Mouse (Mus musculus) brain, embryonic 18.5 days (tissue): Measurements from ENCODE around the gene Lman1l.

Experiments used
- DNase-seq: peaks from one replicate; pipeline ENCODE4 v3.0.0-alpha.2; 2012; ENCODE audit warnings: low read depth, low spot score

Gene Lman1l

DNA sequence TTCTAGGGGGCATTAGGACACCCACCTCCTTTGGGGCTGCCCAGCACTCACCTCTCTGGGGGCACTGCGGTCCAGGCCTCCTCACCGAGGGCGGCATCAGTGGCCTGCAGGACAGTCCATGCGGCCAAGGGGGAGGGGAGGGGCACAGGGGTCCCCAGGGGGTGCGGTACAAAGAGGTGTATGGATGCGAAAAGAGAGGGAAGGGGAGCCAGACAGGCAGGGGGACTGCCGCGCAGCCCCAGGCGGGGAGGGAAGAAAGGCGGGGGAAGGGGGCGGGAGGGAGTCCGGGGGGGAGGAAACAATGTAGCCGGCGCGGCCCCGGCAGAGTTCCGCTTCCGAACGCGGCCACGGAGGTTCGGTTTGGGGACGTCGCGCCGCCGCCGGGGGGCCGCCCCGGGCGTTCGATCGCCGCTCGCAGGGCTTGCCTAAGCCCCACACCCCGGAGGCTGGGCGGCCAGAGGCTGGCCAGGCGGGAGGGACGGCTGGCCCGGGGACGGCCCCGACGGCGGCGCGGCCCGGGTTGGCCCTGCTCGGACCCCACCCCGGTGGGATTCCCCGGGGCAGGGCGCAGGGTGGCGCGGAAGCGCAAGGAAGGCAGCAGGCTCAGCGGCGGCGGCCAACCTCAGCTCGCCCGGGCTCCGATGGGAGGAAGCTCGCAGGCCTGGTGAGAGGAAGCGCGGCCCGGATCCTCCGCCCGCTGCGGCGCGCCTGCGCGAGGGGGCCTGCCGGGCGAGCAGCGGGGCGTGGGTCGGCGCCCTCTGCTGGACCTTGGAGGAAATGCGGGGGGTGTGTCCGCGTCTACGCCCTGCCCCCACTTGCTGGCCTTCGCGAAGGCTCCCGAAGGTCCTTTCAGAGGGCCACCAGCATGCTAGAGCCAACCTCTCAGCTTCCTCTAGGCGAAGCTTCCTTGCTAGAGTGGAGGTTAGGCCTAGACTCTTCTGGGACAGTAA lies 24.6 kb upstream of the Lman1l start:
- peak; percentile 76 for DNase-seq

DNA sequence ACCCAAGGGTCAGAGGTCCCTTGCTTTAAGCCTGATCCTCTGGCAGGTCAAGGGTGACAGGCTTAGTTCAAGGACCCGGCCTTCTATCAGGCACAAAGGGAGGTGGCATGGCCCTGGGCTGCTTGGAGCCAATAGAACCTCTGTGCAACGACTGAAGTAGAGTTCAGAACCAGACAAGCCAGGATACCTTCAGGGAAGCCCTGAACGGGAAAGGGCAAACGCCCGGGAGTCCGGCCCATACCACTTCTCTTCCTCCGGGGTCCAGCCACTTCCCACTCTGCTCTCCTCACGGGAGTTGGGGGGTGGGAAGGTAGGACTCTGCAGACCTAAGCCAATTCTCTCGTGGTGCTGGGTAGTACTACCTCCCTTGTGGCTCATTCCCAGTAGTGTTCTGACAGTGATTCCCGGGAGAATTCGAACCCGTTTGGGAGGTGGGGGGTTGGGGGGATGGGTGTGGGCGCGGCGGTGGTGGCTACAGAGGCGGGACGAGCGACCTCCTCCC lies 23.9 kb upstream of the Lman1l start:
- DNase-seq, result no peak

DNA sequence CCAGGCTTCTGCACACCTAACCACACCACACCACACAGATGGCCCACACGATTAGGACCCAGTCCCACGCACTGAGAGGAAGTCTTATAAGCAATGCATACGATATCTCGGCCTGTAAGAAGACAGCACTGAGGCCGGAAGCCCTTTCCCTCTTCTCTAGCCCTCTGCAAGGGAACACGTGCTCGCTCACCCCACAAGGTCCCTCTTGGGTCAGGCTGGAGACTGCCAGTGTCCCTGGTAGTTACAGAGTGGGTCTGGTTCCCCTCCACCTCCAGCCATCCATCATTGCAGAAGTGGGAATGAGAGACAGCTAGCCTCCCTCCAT lies 23.2 kb upstream of the Lman1l start:
- no peak for DNase-seq

DNA sequence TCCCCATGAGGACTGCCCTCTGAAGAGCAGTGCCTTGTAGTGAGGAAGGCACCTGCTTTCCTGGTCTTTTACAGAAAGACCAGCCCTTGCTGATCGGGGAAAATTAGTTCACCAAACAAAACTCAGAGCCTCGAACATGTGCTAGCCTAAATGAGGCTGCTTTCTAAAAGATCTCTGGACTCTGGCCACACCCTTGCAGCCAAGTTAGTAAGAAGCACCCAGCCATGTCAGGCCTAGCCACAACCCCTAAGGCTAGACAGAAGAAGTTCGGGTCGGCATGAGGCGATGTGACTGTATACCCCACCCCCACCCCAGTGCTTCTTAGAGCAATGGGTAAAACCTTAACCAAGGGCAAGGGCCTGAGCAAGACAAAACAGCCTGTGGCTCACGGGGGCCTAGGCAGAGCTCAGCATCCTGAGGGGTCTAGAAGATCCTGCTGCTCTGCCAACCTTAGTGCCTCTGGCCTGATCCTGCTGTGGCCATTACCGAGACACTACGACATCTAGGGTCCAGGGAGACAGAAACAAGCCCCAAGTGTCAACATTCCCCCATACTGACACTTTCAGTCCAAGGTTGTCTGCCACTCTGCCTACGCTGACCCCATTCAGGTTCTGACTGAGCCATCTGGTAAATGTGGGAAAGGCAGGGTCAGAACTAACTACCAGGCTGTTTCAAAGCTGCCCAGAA lies 22.7 kb upstream of the Lman1l start:
- no peak for DNase-seq

DNA sequence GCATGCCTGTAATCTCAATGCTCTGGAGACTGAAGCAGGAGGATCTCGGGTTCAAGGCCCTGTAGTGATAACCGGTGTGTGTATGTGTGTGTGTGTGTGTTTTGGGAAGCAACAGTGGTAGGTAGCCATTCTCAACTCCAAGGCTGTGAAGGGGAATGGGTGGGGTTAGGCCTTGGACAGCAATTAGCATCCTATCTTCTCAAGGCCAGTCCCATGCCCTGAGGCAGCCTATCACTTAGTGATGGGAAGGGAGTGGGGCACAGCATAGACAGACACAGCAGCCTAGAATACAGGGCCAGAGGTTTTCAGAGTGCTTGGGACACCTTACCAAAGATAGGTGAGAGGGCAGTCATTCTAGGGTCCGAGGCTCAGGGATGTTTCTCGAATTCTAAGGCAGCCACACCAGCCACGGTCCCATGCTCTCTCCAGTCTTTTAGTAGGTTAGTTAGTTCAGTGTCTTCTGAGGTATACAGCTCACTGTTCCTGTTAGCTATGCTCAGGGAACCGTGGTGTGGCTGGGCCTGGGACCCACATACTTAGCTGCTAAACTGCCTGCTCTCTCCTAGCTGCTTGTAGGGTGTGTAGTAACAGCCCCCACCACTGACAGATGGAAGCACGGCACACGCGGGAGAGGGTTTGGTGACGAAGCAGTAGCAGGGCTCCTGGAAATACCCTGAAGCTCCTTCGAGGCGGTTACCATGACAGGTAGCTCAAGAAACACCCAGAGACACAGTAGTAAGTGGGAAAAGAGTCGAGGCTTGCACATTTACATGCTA lies 21.4 kb upstream of the Lman1l start:
- no peak for DNase-seq

DNA sequence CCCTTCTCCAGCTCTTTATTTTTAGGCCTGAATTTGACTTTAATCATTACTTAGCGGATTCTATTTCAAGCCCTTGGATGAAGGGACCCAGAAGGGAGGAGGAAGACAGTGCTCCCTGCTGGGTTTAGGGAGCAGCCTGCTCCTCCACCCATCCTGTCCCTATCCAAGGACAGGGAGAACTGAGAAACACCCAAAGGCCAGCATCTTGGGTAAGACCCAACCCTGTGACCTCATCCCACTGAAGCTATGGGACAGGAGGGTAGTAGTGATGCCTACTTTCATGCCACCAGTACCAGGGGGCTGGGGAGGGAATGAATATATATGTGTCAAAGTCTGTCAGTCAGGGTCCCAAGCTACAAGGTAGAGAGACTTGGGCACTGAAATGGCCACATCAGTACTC lies 20.4 kb upstream of the Lman1l start:
- DNase-seq, result no peak

DNA sequence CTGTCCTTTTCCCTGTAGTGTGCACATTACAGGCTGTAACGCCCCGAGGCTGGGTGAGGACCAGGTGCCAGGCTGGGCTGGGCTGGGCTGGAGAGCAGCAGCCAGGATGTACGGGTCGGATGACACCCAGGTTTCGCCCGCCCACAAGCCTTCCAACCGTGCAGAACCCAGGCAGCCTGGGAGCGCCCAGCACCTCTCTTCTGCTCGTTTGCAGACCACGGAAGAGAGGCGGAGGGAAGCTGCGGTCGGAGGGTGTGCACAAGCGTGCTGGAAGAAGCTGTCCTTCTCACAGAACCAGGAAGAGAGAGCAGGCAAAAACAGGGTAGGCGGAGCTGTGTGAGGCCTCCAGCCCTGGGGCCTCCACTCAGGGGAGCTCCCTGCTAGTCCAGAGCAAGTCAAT lies 19.8 kb upstream of the Lman1l start:
- no peak for DNase-seq

DNA sequence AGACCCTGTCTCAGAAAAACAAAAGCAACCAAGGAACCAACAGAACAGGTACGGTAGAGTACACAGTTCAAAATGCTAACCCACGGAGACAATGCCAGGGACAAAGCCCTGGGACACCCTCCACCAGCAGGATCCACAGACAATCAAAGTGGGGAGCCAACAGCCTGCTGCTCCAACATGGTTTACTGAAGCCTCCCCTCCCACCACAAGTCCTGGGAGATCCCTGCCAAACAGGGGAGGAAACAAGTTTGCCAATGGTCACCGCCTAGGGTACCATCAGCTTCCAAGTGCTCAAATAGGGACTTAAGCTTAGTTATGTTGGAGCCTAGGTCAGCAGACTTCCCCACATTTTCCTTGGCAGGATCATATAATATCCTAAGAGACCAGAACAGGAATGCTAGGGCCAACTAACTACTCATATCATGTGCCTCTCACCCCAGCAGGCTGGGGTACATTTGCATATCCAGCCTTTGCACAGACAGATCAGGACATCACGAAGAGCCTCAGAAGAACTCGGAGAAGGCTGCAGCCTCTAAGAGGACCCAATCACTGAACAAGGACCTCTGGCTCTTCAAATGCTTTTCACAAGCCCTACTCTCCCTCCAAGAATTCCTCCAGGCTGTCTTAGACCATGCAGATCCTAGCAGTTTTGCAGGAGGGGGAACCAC lies 19.2 kb upstream of the Lman1l start:
- DNase-seq, result no peak

DNA sequence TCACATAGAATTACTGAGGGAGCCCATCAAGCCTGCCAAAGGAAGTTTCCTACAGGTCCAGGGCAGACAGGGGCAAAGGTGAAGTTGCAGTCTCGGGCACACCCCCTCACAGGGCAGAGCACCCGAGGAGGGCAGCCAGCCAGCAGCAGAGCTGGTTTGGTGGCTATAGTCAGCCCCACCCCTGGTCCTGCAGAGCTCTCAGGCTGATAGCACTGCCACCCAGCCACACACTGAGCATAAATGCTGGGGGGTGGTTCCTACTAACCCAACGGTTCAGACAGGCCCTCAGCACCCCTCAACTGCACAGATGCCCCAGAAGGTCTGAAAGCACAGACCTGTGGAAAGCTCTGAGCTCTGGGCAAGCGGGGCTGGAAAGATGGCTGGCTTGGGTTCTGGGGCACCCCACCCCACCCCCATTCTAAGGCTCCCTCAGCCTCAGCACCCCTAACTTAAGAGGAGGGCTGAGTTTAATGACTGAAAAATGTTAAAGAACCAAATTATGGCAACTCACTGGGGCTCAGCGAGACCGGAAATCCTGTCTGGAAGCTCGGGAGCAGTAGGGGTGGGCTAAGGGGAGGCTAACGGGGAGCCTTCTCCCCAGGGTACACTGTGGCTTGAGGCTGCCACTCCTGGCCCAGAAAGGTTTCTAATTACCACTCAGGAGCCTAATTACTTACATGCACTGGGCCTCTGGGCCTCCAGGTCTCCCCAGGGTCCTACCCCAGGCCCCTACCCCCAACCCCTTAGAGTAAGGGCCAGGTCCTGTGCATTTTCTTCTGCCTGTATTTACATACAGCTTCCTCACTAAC lies 18.3 kb upstream of the Lman1l start:
- DNase-seq, result no peak

DNA sequence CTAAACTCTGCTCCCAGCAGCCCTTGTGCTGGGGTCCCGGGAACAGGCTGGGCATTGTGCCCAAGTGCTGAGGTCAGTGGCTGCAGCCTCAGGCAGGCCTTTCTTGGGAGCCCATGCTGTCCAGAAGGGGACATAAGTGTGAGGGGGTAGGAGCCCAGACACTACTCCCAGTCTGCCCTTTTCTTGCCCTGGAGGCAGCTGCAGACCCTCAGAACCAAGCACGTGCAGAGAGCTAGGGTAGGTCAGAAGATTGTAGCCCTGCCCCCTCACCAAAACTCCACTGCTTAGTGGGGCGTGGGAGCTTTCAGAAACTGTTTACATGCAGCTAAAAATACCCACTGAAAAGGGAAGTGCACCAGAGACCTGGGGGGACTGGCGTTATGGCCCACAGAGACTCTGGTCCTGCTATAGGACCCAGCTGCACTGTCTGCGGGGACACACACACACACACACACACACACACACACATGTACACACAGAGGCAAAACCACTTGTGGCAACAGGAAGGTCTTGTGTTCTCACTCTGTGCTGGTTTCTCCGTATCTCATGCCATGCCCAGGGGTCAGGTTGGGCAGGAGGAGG lies 17.3 kb upstream of the Lman1l start:
- DNase-seq, result no peak

DNA sequence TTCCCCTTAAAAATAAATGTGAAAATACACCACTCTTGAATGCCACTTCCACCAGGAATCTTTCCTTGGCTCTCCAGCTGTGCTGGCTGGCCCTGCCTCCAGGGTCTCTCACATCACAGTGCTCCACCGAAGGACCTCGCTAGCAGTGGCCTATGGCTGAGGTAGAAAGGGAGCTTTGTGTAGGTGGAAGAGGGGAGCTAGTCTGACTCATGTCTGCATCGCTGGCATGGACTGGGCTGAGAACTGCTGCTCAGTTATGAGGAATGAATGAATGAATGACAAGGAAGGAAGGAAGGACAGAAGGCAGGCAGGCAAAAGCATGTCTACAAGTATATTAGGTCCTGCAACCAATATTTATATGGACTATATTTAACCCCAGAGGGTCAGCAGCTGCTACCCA lies 16.7 kb upstream of the Lman1l start:
- DNase-seq, result no peak

DNA sequence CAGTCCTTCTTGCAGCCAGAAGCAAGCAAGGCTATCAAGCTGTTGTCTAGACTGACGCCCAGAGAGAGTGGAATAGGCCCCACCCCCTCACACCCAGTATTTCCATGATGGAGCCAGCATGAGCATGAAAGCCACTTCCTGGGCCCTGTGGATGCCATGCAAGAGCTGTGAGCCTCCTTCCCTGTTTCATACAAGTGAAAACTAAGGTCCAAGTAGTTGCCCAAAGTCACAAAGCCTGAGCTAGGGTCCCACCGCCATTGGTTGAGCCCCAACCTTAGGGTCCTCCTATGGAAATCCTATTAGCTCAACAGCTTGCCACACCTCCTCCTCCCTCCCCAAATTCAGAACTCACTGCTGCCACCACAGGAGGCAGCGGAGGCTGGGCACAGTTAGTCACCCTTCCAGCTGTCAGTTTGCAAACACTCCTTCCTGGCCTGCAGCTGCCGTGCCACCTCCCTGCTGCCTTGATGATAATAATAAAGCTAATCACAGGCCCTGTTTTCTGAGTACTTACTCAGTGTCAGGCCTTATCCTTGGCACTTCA lies 13.0 kb upstream of the Lman1l start:
- DNase-seq, result no peak

DNA sequence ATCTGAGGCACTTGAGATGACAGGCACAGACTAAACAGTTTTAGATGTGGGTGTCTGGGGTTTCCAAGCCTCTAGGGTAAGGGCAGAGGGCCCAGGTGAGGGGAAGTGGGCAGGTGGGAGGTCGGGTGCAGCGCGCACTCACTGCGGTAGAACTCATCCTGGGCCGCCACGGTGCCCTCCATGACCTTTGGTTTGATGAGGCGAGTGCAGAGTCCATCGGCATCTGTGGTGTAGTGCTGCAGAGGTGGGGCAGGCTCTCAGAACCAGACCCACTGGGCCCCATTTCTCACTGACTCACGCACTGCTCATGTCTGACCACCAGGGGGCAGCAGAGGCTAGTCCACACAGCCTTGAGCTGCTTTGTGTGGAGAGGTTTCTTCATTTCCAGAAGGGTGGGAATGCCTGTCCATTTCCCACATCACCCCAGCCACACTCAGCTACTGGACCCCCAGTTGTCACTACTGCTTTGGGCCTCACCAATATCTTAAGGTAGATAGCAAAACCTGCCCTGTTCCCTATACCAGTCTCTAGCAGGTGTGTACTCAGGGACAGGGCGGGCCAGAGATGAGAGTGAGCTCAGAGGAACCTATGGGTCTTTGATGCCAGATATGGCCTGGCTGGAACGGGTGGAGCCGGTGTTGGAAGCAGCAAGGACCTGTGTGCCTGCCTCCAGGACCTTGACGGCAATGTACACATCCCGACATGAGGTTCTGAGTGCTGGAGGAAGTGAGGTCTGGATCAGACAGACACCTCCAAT lies 8.7 kb upstream of the Lman1l start:
- DNase-seq, result no peak

DNA sequence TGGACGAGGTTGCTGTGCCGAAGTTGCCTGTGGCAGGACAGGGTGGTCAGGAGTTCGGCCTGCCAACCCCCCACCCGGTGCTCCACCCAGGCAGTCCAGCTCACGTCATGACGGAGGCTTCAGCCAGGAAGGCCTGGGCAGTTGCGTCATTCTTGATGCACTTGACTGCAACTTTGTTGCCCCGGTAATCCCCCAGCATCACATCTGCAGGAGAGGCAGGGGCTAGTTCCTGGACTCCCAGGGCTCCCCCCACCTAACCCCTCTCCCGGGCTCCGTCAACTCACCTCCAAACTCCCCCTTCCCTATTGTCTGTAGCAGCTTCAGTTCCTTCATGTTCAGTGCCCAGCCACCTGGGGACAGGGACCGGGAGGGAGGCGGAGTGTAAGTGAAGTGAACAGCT lies 8.1 kb upstream of the Lman1l start:
- no peak for DNase-seq

DNA sequence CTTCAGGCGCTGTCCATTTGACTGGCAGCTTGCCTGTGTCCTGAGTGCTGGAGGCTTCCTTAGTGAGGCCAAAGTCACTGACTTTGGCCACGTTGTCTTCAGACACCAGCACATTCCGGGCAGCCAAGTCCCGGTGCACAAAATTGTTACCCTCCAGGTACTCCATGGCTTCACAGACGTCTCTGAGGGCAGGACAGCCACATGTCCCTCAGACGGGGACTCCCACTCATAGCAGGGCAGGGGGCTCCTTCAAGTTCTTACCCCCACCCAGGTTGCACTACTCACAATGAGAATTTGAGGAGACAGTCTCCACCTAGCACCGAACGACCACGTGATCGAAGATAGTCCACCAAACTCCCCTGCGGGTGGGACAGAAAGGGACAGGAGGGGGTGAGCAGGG lies 7.3 kb upstream of the Lman1l start:
- no peak for DNase-seq

DNA sequence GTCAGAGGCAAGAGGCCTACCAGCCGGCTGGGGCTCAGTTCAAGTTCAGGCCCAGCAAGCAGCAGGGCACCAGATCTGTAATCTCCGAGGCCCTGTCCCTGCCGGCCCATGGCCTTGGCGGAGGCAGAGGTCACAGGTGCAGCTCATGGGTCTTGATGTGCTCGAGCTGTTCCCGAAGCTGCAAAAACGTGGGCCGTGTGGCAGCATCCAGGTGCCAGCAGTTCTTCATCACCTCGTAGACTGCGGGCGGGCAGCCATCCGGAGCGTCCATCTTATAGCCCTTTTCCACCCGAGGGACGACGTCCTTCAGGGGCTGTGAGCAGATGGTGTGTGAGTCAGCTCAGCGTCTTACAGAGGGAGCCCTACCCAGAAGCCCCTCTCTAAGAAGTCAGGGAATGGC lies 6.6 kb upstream of the Lman1l start:
- no peak for DNase-seq

DNA sequence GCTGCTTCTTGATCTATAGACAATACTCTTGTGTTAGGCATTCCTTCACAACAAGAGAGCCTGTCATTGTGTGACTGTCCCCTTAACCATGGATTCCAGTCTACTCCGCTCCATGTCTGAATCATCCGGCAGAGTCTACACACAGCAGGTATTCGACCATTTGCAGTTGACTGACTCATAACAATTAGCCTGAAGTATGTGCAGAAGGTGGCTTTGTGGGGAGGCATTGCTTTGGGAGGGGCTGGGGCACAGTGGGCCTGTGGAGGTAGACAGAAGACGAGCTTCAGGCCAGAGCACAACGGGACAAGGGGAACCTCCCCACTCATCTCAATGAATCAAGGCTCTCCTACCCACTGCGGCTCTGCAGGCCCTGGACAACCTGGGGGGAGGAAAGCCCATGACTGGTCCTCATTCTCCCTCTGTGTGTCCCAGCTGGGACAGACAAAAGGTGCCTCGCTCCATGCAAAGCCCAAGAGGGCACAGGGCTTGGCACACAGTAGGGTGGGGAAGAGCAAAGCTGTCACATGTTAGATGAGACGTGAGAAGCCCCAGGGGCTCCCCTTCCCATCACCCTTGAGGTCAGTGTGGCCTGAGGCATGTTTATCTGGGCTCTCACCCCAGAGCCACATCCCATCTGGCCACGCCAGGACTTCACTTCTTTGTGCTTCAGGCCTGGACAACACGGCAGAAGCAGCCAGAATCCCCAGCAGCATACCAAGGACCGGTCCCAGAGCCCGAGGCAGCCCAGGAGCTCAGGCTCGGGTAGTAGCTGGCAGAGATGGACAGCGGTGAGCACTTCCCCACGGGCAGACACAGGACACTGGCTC lies 5.3 kb upstream of the Lman1l start:
- no peak for DNase-seq

DNA sequence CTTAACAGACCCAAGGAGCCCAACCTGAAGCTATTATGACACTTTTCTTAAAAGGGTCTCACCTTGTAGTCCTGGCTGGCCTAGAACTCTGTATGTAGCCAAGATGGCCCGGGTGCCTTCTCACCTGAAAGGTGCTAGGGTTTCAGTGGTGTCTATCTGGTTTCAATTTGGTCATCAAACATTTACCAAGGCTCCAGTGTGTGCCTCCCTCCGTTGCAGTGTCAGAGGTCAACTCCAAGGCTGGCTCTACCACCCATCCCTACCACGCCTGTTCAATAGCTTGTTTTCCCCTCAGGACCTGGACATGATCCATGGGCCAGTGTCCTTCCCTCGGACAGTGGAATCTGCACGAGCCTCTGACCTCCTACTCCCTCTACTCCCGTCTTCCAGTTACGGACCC lies 3.7 kb upstream of the Lman1l start:
- no peak for DNase-seq

DNA sequence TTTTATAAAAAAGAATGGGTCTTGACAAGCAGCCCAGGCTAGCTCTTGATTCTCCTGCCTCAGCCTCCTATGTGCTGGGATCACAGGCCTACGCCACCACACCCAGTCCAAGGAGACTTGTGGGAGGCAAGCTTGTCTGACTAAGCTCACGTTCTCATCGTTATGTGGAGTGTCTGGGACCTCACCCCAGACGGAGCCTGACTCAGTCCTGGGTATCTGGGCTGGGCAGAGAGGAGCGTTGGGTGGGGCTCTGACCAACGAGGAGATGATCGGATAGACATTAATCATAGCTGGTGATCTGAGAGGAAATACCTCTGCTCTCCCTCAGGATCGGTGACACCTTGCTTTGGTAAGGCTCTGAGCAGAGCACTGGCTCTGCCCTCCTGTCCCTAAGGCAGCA lies 1.7 kb downstream of the Lman1l start:
- no peak for DNase-seq
